Mouse (Mus musculus) urinary bladder, adult 2 months (tissue): ENCODE data around the gene Trpm4. TPM values are rescaled to one million over a fixed set of nuclear protein-coding genes. Genes with fewer than 3 reads are reported as not detected.

Experiments
- DNase-seq: peaks from one replicate; pipeline ENCODE4 v3.0.0; 2022; ENCODE audit warnings: low spot score
- polyA plus RNA-seq: library from polyadenylated mRNA; depleted of rRNA; stranded (reverse); fragments of >200 nt; gene quantifications from 2 replicates; pipeline ENCODE4 v1.2.3, GENCODE M21; 2012

Trpm4 gene
- polyA plus RNA-seq, 1 experiment: 33.6 TPM

GRCm38 (mm10) chr7:45346905-45347304, 13.3 kb upstream of the Trpm4 start:
- DNase-seq: no peak

GRCm38 (mm10) chr7:45343543-45343942, 10.0 kb upstream of the Trpm4 start:
- DNase-seq: no peak

GRCm38 (mm10) chr7:45342081-45342480, 8.5 kb upstream of the Trpm4 start:
- DNase-seq: no peak

- DNase-seq: no peak
Observed at GRCm38 (mm10) chr7:45341303-45341702, 7.7 kb upstream of the Trpm4 start.

GRCm38 (mm10) chr7:45340669-45341068, 7.1 kb upstream of the Trpm4 start:
- DNase-seq: no peak

- DNase-seq: no peak
Observed at GRCm38 (mm10) chr7:45340066-45340442, 6.5 kb upstream of the Trpm4 start.

- peak; percentile 60 for DNase-seq
Observed at GRCm38 (mm10) chr7:45339410-45340065, 6.0 kb upstream of the Trpm4 start.

- DNase-seq: no peak
Observed at GRCm38 (mm10) chr7:45338161-45338911, 4.8 kb upstream of the Trpm4 start.

- DNase-seq: no peak
Observed at GRCm38 (mm10) chr7:45337469-45337868, 3.9 kb upstream of the Trpm4 start.

GRCm38 (mm10) chr7:45336319-45336718, 2.7 kb upstream of the Trpm4 start:
- no peak for DNase-seq

GRCm38 (mm10) chr7:45335056-45335455, 1.5 kb upstream of the Trpm4 start, which contains the start of gene Hrc:
TSS of gene Hrc (plus strand) at chr7:45335290.
- no peak for DNase-seq

- DNase-seq: no peak
Observed at GRCm38 (mm10) chr7:45334605-45335004, 1.0 kb upstream of the Trpm4 start.

- no peak for DNase-seq
Observed at GRCm38 (mm10) chr7:45332685-45333425, 725 bp downstream of the Trpm4 start.

GRCm38 (mm10) chr7:45331502-45331901, 2.1 kb downstream of the Trpm4 start:
- no peak for DNase-seq

GRCm38 (mm10) chr7:45328841-45329475, 4.6 kb downstream of the Trpm4 start:
- DNase-seq: no peak

GRCm38 (mm10) chr7:45325800-45326199, 7.8 kb downstream of the Trpm4 start:
- no peak for DNase-seq

GRCm38 (mm10) chr7:45323069-45323468, 10.5 kb downstream of the Trpm4 start:
- DNase-seq: no peak

GRCm38 (mm10) chr7:45322245-45322644, 11.3 kb downstream of the Trpm4 start:
- no peak for DNase-seq

GRCm38 (mm10) chr7:45316536-45316935, 17.0 kb downstream of the Trpm4 start:
- DNase-seq: no peak

GRCm38 (mm10) chr7:45315182-45315701, 18.3 kb downstream of the Trpm4 start:
- no peak for DNase-seq

GRCm38 (mm10) chr7:45313495-45313894, 20.1 kb downstream of the Trpm4 start:
- DNase-seq: no peak
